In the genomic region with DNA sequence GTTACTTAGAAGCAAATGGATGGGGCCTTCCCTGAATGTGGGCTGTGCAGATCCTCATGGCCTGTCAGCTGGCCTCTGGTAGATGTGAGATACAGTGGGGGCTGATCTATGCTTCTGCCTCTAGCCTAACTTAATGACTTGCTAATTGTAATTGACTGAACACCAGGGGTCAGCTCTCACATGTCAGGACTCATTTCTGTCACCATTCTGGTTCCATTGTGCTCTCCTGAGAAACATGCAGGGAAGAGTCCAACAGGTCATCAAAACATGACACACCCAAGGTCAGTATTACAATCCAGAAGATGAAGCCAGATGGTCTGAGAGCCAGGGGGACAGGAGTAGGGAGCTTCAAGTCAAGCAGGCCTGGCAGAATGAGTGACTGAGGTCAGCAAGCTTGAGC, we compare ENCODE assay signal across 26 mouse cellular contexts.
DNase-seq lines count a peak whose midpoint lies in the region; ATAC-seq and TF ChIP-seq lines count a peak whose summit lies in the region.
"Had no signal": no experiment of that assay in that cellular context is flagged by ENCODE, and none has a peak within 500 bp of the region (broad histone marks: within the 10 kb centered on the region; RNA-seq: fewer than 3 reads in every experiment).

No protein-coding gene starts in this region.

- DNase-seq in heart, adult 11 months: peak; percentile 76
- DNase-seq in heart, adult 9 months (ENCODE audit: low spot score in 2 of 2): no peak
- DNase-seq in hindbrain, postnatal 0 days (ENCODE audit: low spot score): peak; percentile 69
- DNase-seq in Muller cell, postnatal 12 days (ENCODE audit: inconsistent ontology term): peak; percentile 67
- DNase-seq in embryonic facial prominence, embryonic 14.5 days (ENCODE audit: low spot score): peak; percentile 29
- no peak for DNase-seq in thymus, postnatal 4 days
- DNase-seq: adrenal gland, adult 8-10 months; cerebellum, adult 8-10 months; gastrocnemius, postnatal 25 days; heart, adult 18-20 months; heart, postnatal 14 days; kidney, adult 8-10 months; layer of hippocampus, postnatal 36 days; liver; lung, embryonic 14.5 days; right cerebral cortex, postnatal 4 days; thymus, adult 18-20 months; thymus, postnatal 25 days had no signal

- H3K4me2 ChIP-seq in hindbrain, postnatal 0 days (ENCODE audit: low read depth, low read length): no peak overlapping the region
- H3K4me2 ChIP-seq in hindbrain, embryonic 13.5 days: no peak overlapping the region
- H3K4me2 ChIP-seq in embryonic facial prominence, embryonic 14.5 days (ENCODE audit: low read depth, low read length): no peak overlapping the region
- H3K4me2 ChIP-seq: forebrain, embryonic 15.5 days; liver, embryonic 15.5 days; lung, embryonic 14.5 days; midbrain, embryonic 12.5 days had no signal

- peak; percentile 69 for ATAC-seq in hindbrain, postnatal 0 days
- no peak for ATAC-seq in hindbrain, embryonic 13.5 days (ENCODE audit: low FRiP score)
- peak; percentile 53; the same call in 1 of the 2 replicates for ATAC-seq in embryonic facial prominence, embryonic 14.5 days (ENCODE audit: low read depth)
- ATAC-seq: CD4-positive, CD25-positive, alpha-beta regulatory T cell, adult 4 months; forebrain, embryonic 15.5 days; intestine, embryonic 16.5 days had no signal

- peaks cover 7% of the 10 kb centered on the region; the same call in 1 of the 2 replicates for H3K4me1 ChIP-seq in hindbrain, postnatal 0 days (ENCODE audit: insufficient read depth, low read length)
- H3K4me1 ChIP-seq in hindbrain, embryonic 13.5 days (replicated peaks): peaks cover 16% of the 10 kb centered on the region
- H3K4me1 ChIP-seq in embryonic facial prominence, embryonic 14.5 days (ENCODE audit: control insufficient read depth, insufficient read depth, low read length): 0 out of 2 replicates have a peak, but pooled peaks cover 2% of the 10 kb centered on the region
- H3K4me1 ChIP-seq: liver, embryonic 15.5 days had no signal

- H3K36me3 ChIP-seq in hindbrain, postnatal 0 days (ENCODE audit: insufficient read depth, low read length): no peaks in the 10 kb centered on the region
- no peaks in the 10 kb centered on the region for H3K36me3 ChIP-seq in hindbrain, embryonic 13.5 days
- no peaks in the 10 kb centered on the region for H3K36me3 ChIP-seq in embryonic facial prominence, embryonic 14.5 days (ENCODE audit: control insufficient read depth, insufficient read depth, low read length)
- H3K36me3 ChIP-seq: forebrain, embryonic 15.5 days; liver, embryonic 15.5 days; midbrain, embryonic 12.5 days had no signal

- H3K27me3 ChIP-seq in hindbrain, postnatal 0 days (ENCODE audit: insufficient read depth, low read length): no peaks in the 10 kb centered on the region
- no peaks in the 10 kb centered on the region for H3K27me3 ChIP-seq in hindbrain, embryonic 13.5 days
- H3K27me3 ChIP-seq in embryonic facial prominence, embryonic 14.5 days (replicated peaks; ENCODE audit: control insufficient read depth, insufficient read depth, low read length): no peaks in the 10 kb centered on the region
- H3K27me3 ChIP-seq: forebrain, embryonic 15.5 days; liver, embryonic 15.5 days; midbrain, embryonic 12.5 days had no signal

- TF ChIP-seq CTCF in hindbrain, postnatal 0 days (IDR thresholded peaks at IDR 0.05; ENCODE audit: low read depth): no peak

- no peak overlapping the region for H3K27ac ChIP-seq in hindbrain, postnatal 0 days
- no peak overlapping the region for H3K27ac ChIP-seq in hindbrain, embryonic 13.5 days
- no peak overlapping the region for H3K27ac ChIP-seq in embryonic facial prominence, embryonic 14.5 days (replicated peaks; ENCODE audit: low read depth, low read length)
- H3K27ac ChIP-seq: kidney, postnatal 0 days; liver, embryonic 15.5 days; midbrain, embryonic 12.5 days; stomach, postnatal 0 days had no signal

- H3K9me3 ChIP-seq in hindbrain, postnatal 0 days (ENCODE audit: low read length): no peaks in the 10 kb centered on the region
- no peaks in the 10 kb centered on the region for H3K9me3 ChIP-seq in hindbrain, embryonic 13.5 days
- no peaks in the 10 kb centered on the region for H3K9me3 ChIP-seq in embryonic facial prominence, embryonic 14.5 days (ENCODE audit: control insufficient read depth, low read length)
- H3K9me3 ChIP-seq: forebrain, embryonic 15.5 days; liver, embryonic 15.5 days; midbrain, embryonic 12.5 days had no signal

- no peak overlapping the region for H3K9ac ChIP-seq in hindbrain, postnatal 0 days (replicated peaks; ENCODE audit: low read length)
- H3K9ac ChIP-seq in hindbrain, embryonic 13.5 days: no peak overlapping the region
- H3K9ac ChIP-seq in embryonic facial prominence, embryonic 14.5 days (ENCODE audit: low read depth, low read length): no peak overlapping the region
- H3K9ac ChIP-seq: forebrain, embryonic 15.5 days; liver, embryonic 15.5 days; lung, embryonic 14.5 days; midbrain, embryonic 12.5 days had no signal

- no peak overlapping the region for H3K4me3 ChIP-seq in hindbrain, postnatal 0 days (ENCODE audit: low read length)
- no peak overlapping the region for H3K4me3 ChIP-seq in hindbrain, embryonic 13.5 days
- H3K4me3 ChIP-seq in embryonic facial prominence, embryonic 14.5 days (ENCODE audit: low read depth, low read length): no peak overlapping the region
- H3K4me3 ChIP-seq: forebrain, embryonic 15.5 days; liver, embryonic 15.5 days; midbrain, embryonic 12.5 days had no signal

Comparison
In these comparisons a context has a peak if more than half of its experiments do, and no peak if none do; other contexts are left out.
1. DNase-seq: peak in heart, adult 11 months (single experiment), hindbrain, postnatal 0 days (single experiment), Muller cell, postnatal 12 days (single experiment) and embryonic facial prominence, embryonic 14.5 days (single experiment); none in heart, adult 9 months (0 of 2) and thymus, postnatal 4 days (single experiment).